Mouse (Mus musculus) CH12.LX (cell line): ENCODE results near the gene Zik1. TPM values are rescaled to one million over a fixed set of nuclear protein-coding genes. Genes with fewer than 3 reads are reported as not detected.

Experiments used
- DNase-seq: peaks from one replicate; pipeline ENCODE4 v3.0.0-alpha.2; 2013; ENCODE audit errors: extremely low read depth
- H3K27ac ChIP-seq: 2 replicates; pipeline ENCODE4 v1.5.1; 2012; ENCODE audit warnings: low read depth, mild to moderate bottlenecking, control low read depth, moderate library complexity; ENCODE audit not compliant: insufficient read depth
- H3K27me3 ChIP-seq: replicated peaks from 2 replicates; pipeline ENCODE3; 2012; ENCODE audit warnings: inconsistent platforms
- H3K36me3 ChIP-seq, 2 experiments: replicated peaks in 1 of 2; 2 replicates each; pipeline versions ENCODE3 to v1.6.1; 2012; ENCODE audit warnings: inconsistent platforms in 1 of 2, low read length in 1 of 2, mild to moderate bottlenecking in 1 of 2, mixed read lengths in 1 of 2, moderate library complexity in 1 of 2; ENCODE audit not compliant: control insufficient read depth in 1 of 2, insufficient read depth in 1 of 2
- H3K4me1 ChIP-seq, 2 experiments: 2 replicates each; pipeline ENCODE4 v1.6.1; 2012; ENCODE audit warnings: inconsistent platforms in 1 of 2, moderate library complexity in 1 of 2; ENCODE audit not compliant: insufficient read depth in 2 of 2, control insufficient read depth in 1 of 2
- H3K4me2 ChIP-seq: 2 replicates; pipeline ENCODE4 v1.6.1; 2012; ENCODE audit warnings: low read depth, mild to moderate bottlenecking, control low read depth; ENCODE audit not compliant: poor library complexity, insufficient read depth, severe bottlenecking
- H3K4me3 ChIP-seq, 3 experiments: fragments of 150-350 bp in 1 of 3; sonication (generic) in 1 of 3; replicated peaks in 1 of 3; 2 replicates each; pipeline versions ENCODE3 to v1.5.1; 2011 to 2012; ENCODE audit warnings: low read depth in 2 of 3, low read length in 2 of 3, mild to moderate bottlenecking in 2 of 3, moderate library complexity in 2 of 3, control low read depth in 1 of 3, improper control_type of control experiment in 1 of 3, inconsistent platforms in 1 of 3, mixed read lengths in 1 of 3; ENCODE audit not compliant: poor library complexity in 1 of 3
- H3K79me2 ChIP-seq: replicated peaks from 2 replicates; pipeline ENCODE4 v1.6.1; 2012; ENCODE audit warnings: mild to moderate bottlenecking, moderate library complexity; ENCODE audit not compliant: control insufficient read depth, poor library complexity, insufficient read depth, severe bottlenecking; ENCODE audit errors: extremely low read depth
- H3K9ac ChIP-seq: 2 replicates; pipeline ENCODE4 v1.6.1; 2012; ENCODE audit warnings: low read depth, mild to moderate bottlenecking, control low read depth, moderate library complexity; ENCODE audit not compliant: insufficient read depth
- H3K9me3 ChIP-seq: replicated peaks from 2 replicates; pipeline ENCODE3; 2012; ENCODE audit warnings: low read length, inconsistent platforms, mixed read lengths
- BHLHE40 ChIP-seq: IDR thresholded peaks from 2 replicates; pipeline ENCODE4 v1.6.1; 2011; ENCODE audit warnings: mild to moderate bottlenecking, low read depth, low read length, improper control_type of control experiment
- CHD1 ChIP-seq: IDR thresholded peaks from 2 replicates; pipeline ENCODE4 v1.6.1; 2012; ENCODE audit warnings: low read depth, low read length, improper control_type of control experiment, inconsistent platforms
- CTCF ChIP-seq, 2 experiments: IDR thresholded peaks in 1 of 2; conservative IDR thresholded peaks in 1 of 2; 2 replicates each; pipeline ENCODE4 v1.5.1; 2011 to 2012; ENCODE audit warnings: low read depth in 2 of 2, low read length in 2 of 2, improper control_type of control experiment in 1 of 2, inconsistent platforms in 1 of 2, mild to moderate bottlenecking in 1 of 2, moderate library complexity in 1 of 2
- E2F4 ChIP-seq: IDR thresholded peaks from 2 replicates; pipeline ENCODE4 v1.6.1; 2011; ENCODE audit warnings: low read depth, low read length, improper control_type of control experiment; ENCODE audit not compliant: insufficient replicate concordance
- ELF1 ChIP-seq: IDR thresholded peaks from 2 replicates; pipeline ENCODE4 v1.6.1; 2014; ENCODE audit warnings: low read depth, mild to moderate bottlenecking, inconsistent platforms, low read length, improper control_type of control experiment
- GABPA ChIP-seq: IDR thresholded peaks from 2 replicates; pipeline ENCODE4 v1.6.1; 2012; ENCODE audit warnings: low read depth, low read length, improper control_type of control experiment, inconsistent platforms; ENCODE audit not compliant: insufficient replicate concordance
- HCFC1 ChIP-seq: IDR thresholded peaks from 2 replicates; pipeline ENCODE4 v1.6.1; 2012; ENCODE audit warnings: low read depth, mild to moderate bottlenecking, inconsistent platforms, low read length, improper control_type of control experiment
- IRF4 ChIP-seq: IDR thresholded peaks from 2 replicates; pipeline ENCODE4 v1.6.1; 2014; ENCODE audit warnings: low read depth, mild to moderate bottlenecking, inconsistent platforms, low read length, improper control_type of control experiment
- JUN ChIP-seq: IDR thresholded peaks from 2 replicates; pipeline ENCODE4 v1.6.1; 2011; ENCODE audit warnings: low read depth, mild to moderate bottlenecking, low read length, improper control_type of control experiment, moderate library complexity; ENCODE audit not compliant: insufficient read depth
- JUND ChIP-seq: conservative IDR thresholded peaks from 2 replicates; pipeline ENCODE4 v1.6.1; 2011; ENCODE audit warnings: low read depth, low read length, improper control_type of control experiment
- KAT2A ChIP-seq: IDR thresholded peaks from 2 replicates; pipeline ENCODE4 v1.6.1; 2012; ENCODE audit warnings: low read length, improper control_type of control experiment, inconsistent platforms; ENCODE audit not compliant: insufficient replicate concordance
- MAFK ChIP-seq: IDR thresholded peaks from 2 replicates; pipeline ENCODE4 v1.6.1; 2011; ENCODE audit warnings: low read length, improper control_type of control experiment; ENCODE audit not compliant: insufficient replicate concordance
- MAX ChIP-seq: IDR thresholded peaks from 2 replicates; pipeline ENCODE4 v1.6.1; 2011; ENCODE audit warnings: low read length, improper control_type of control experiment
- MEF2A ChIP-seq: IDR thresholded peaks from 2 replicates; pipeline ENCODE4 v1.6.1; 2014; ENCODE audit warnings: low read depth, mild to moderate bottlenecking, inconsistent platforms, low read length, improper control_type of control experiment, borderline replicate concordance
- MYC ChIP-seq: IDR thresholded peaks from 2 replicates; pipeline ENCODE4 v1.6.1; 2011; ENCODE audit warnings: low read depth, mild to moderate bottlenecking, improper control_type of control experiment, low read length
- NELFE ChIP-seq: IDR thresholded peaks from 2 replicates; pipeline ENCODE4 v1.6.1; 2011; ENCODE audit warnings: low read depth, low read length, improper control_type of control experiment
- POLR2AphosphoS2 ChIP-seq: IDR thresholded peaks from 2 replicates; pipeline ENCODE4 v1.6.1; 2011; ENCODE audit warnings: low read depth, low read length, improper control_type of control experiment
- RCOR1 ChIP-seq: conservative IDR thresholded peaks from 2 replicates; pipeline ENCODE4 v1.6.1; 2012; ENCODE audit warnings: low read depth, mild to moderate bottlenecking, inconsistent platforms, low read length, improper control_type of control experiment
- SIN3A ChIP-seq: IDR thresholded peaks from 2 replicates; pipeline ENCODE4 v1.6.1; 2012; ENCODE audit warnings: low read length, improper control_type of control experiment, inconsistent platforms
- SMC3 ChIP-seq: IDR thresholded peaks from 2 replicates; pipeline ENCODE4 v1.6.1; 2011; ENCODE audit warnings: low read depth, low read length, improper control_type of control experiment
- TBP ChIP-seq: conservative IDR thresholded peaks from 2 replicates; pipeline ENCODE4 v1.6.1; 2011; ENCODE audit warnings: low read depth, low read length, improper control_type of control experiment
- TCF12 ChIP-seq: IDR thresholded peaks from 2 replicates; pipeline ENCODE4 v1.6.1; 2014; ENCODE audit warnings: low read depth, mild to moderate bottlenecking, inconsistent platforms, low read length, improper control_type of control experiment
- UBTF ChIP-seq: IDR thresholded peaks from 2 replicates; pipeline ENCODE4 v1.6.1; 2012; ENCODE audit warnings: low read depth, mild to moderate bottlenecking, inconsistent platforms, low read length, improper control_type of control experiment, moderate library complexity
- USF1 ChIP-seq: IDR thresholded peaks from 2 replicates; pipeline ENCODE4 v1.6.1; 2014; ENCODE audit warnings: low read depth, mild to moderate bottlenecking, inconsistent platforms, low read length, improper control_type of control experiment
- USF2 ChIP-seq: conservative IDR thresholded peaks from 2 replicates; pipeline ENCODE4 v1.6.1; 2011; ENCODE audit warnings: low read depth, low read length, improper control_type of control experiment
- ZC3H11A ChIP-seq: IDR thresholded peaks from 2 replicates; pipeline ENCODE4 v1.6.1; 2012; ENCODE audit warnings: low read depth, mild to moderate bottlenecking, inconsistent platforms, low read length, improper control_type of control experiment
- ZKSCAN1 ChIP-seq: IDR thresholded peaks from 2 replicates; pipeline ENCODE4 v1.6.1; 2012; ENCODE audit warnings: low read depth, inconsistent platforms, low read length, improper control_type of control experiment, borderline replicate concordance
- ZMIZ1 ChIP-seq: IDR thresholded peaks from 2 replicates; pipeline ENCODE4 v1.6.1; 2012; ENCODE audit warnings: low read depth, mild to moderate bottlenecking, inconsistent platforms, low read length, improper control_type of control experiment
- ZNF384 ChIP-seq: IDR thresholded peaks from 2 replicates; pipeline ENCODE4 v1.6.1; 2012; ENCODE audit warnings: low read depth, low read length, improper control_type of control experiment, inconsistent platforms
- dilution Hi-C: fragments of 300-500 bp; cut with MboI; formaldehyde crosslinking; loops from 2 replicates; pipeline ENCODE4 v1.14.3; 2020; ENCODE audit warnings: low sequenced_read_pairs; ENCODE audit not compliant: extremely low pct_unique_long_range_greater_than_20kb, extremely low pct_ligation_motif_present
- in situ Hi-C: fragments of 300-500 bp; cut with MboI; formaldehyde crosslinking; loops from 3 replicates; pipeline ENCODE4 v1.14.3; 2019; ENCODE audit warnings: low sequenced_read_pairs, low pct_ligation_motif_present, low pct_unique_long_range_greater_than_20kb, mixed read lengths
- polyA plus RNA-seq: library from polyadenylated mRNA; unstranded; fragments of >175 nt; gene quantifications from 2 replicates; pipeline ENCODE4 v1.2.1, GENCODE M21; 2012; ENCODE audit warnings: low read depth; ENCODE audit not compliant: insufficient read length
- total RNA-seq, 2 experiments: library from RNA; depleted of rRNA; stranded (reverse); fragments of 300-350 nt in 1 of 2; fragments of >200 nt in 1 of 2; gene quantifications; 2 replicates each; pipeline ENCODE4 v1.2.3; 2012 to 2014

Zik1 gene
- total RNA-seq (2012; rRNA removed) (not detected in 2 replicates), total RNA-seq (2014; rRNA removed) (not detected in 2 replicates), polyA plus RNA-seq (not detected in 2 replicates)

DNA sequence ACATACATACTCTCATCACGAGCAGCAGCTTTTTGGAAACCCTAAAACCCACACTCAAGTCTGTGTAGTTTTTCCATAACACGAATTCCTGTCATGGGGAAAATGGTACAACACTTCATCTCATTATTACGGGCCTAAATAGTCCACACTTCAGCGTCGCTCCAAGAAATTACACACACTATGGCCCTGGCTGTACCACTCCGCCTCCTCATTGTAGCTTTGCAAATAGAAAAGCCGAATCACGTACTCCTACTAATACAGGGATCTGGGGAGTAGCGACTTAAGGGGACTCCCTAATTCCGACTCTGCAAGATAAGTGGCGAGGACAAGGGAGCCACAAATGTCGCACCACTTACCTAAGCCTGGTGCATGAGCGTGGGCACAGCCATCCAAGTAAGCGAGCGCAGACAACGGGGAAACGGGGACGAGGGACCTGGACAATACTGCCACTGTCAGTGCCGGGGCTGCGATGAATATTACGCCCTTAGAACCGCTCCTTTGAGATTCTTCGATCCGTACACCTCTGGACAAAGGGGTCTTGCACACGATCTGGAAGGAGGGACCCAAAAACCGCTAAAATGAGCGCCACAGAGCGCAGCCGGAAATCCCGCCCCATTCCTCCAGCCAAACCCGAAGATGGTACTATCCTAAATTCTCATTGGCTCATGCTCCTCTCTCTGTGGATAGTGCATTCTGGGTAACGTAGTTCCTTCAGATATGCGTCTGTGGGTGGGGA, at the start of gene Zik1:
TSS of gene Zik1 (minus strand) at position 609 of the 736 bp plus-strand sequence.
- H3K27ac ChIP-seq: no peak within 1 kb of the TSS
- H3K4me3 ChIP-seq: no peak within 1 kb of the TSS
- H3K9me3 ChIP-seq: peaks cover 67% of the 10 kb centered on the region
- H3K27me3 ChIP-seq: no peaks in the 10 kb centered on the region
- TF ChIP-seq HCFC1: no peak
- no peak for TF ChIP-seq GABPA
- no peak for TF ChIP-seq TCF12
- TF ChIP-seq ELF1: no peak
- TF ChIP-seq ZNF384: no peak
- TF ChIP-seq ZMIZ1: no peak
- no peak for TF ChIP-seq NELFE
- TF ChIP-seq IRF4: no peak
- no peak for TF ChIP-seq BHLHE40
- no peak for TF ChIP-seq JUN
- no peak for TF ChIP-seq UBTF
- no peak for TF ChIP-seq MEF2A
- TF ChIP-seq SMC3: no peak
- no peak for TF ChIP-seq MAFK
- TF ChIP-seq MAX: no peak
- TF ChIP-seq TBP: no peak
- no peak for TF ChIP-seq CHD1
- TF ChIP-seq SIN3A: no peak
- TF ChIP-seq MYC: no peak
- TF ChIP-seq POLR2AphosphoS2: no peak
- H3K79me2 ChIP-seq: no peaks in the 10 kb centered on the region
- H3K9ac ChIP-seq: no peak within 1 kb of the TSS
- DNase-seq: no peak
- in situ Hi-C loops (no loop called here), dilution Hi-C loops (no loop called here)
- no peak within 1 kb of the TSS for H3K4me2 ChIP-seq
- no peaks in the 10 kb centered on the region for H3K36me3 ChIP-seq
- H3K4me1 ChIP-seq: no peaks in the 10 kb centered on the region

DNA sequence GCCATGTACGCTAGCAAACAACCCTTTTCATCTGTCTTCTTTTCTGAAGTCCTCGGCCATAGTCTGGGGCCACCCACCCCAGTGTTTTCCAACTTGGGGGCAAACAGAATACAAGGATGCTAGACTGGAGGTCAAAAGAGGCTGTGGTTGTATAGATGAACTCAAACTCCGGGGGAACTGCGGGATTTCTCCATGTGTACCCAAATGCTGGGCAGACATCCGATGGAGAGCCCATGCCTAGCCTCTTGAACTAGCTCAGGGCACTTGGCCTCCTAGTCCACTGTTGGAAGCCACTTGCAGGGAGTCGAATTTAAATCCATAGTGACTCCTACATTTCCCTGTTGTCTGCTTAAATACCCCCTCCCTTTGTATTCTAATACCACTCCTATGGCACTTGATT, 384 bp upstream of the Zik1 start:
- in situ Hi-C loops (no loop called here), dilution Hi-C loops (no loop called here)
- H3K4me1 ChIP-seq: no peaks in the 10 kb centered on the region
- DNase-seq: no peak
- peaks cover 65% of the 10 kb centered on the region for H3K9me3 ChIP-seq
- H3K36me3 ChIP-seq: no peaks in the 10 kb centered on the region
- no peak overlapping the region for H3K4me2 ChIP-seq
- H3K79me2 ChIP-seq: no peaks in the 10 kb centered on the region
- H3K27me3 ChIP-seq: no peaks in the 10 kb centered on the region
- no peak overlapping the region for H3K4me3 ChIP-seq
- H3K27ac ChIP-seq: no peak overlapping the region
- no peak for TF ChIP-seq ELF1
- no peak for TF ChIP-seq JUND
- TF ChIP-seq E2F4: no peak
- no peak for TF ChIP-seq USF2
- no peak for TF ChIP-seq USF1
- no peak for TF ChIP-seq CTCF (conservative IDR thresholded peaks at IDR 0.05 in 1 of 2, IDR thresholded peaks at IDR 0.05 in 1 of 2; ENCODE audit: low read depth in 2 of 2, low read length in 2 of 2)
- TF ChIP-seq ZMIZ1: no peak
- no peak for TF ChIP-seq ZKSCAN1
- no peak for TF ChIP-seq HCFC1
- no peak for TF ChIP-seq CHD1
- TF ChIP-seq IRF4: no peak
- no peak for TF ChIP-seq MEF2A
- no peak for TF ChIP-seq POLR2AphosphoS2
- no peak for TF ChIP-seq KAT2A
- TF ChIP-seq ZC3H11A: no peak
- no peak for TF ChIP-seq BHLHE40
- TF ChIP-seq RCOR1: no peak
- TF ChIP-seq ZNF384: no peak
- no peak for TF ChIP-seq SMC3
- TF ChIP-seq, all 38 proteins: peak for 0
- H3K9ac ChIP-seq: no peak overlapping the region
